Mouse (Mus musculus) cerebellum, adult 2 months (tissue): ENCODE measurements around the gene Dlgap1.

Experiments used
- CTCF ChIP-seq: fragments of 200-500 bp; IDR thresholded peaks from 2 replicates; pipeline ENCODE4 v1.5.1; 2011; ENCODE audit warnings: low read depth, mild to moderate bottlenecking, control low read depth, low read length, moderate library complexity, borderline replicate concordance; ENCODE audit not compliant: insufficient read depth
- POLR2A ChIP-seq: fragments of 200-500 bp; IDR thresholded peaks from 2 replicates; pipeline ENCODE4 v1.6.1; 2011; ENCODE audit warnings: low read length, control low read depth, borderline replicate concordance; ENCODE audit not compliant: insufficient read depth

- no peak for TF ChIP-seq CTCF
- TF ChIP-seq POLR2A = no peak
Measured at GRCm38 (mm10) chr17:70709545-70709944, 740.7 kb downstream of the Dlgap1 start.
